Mouse (Mus musculus) kidney, postnatal 0 days (tissue): Measurements from ENCODE around the gene Polr2a. TPM values are rescaled to one million over a fixed set of nuclear protein-coding genes. Genes with fewer than 3 reads are reported as not detected.
A peak's percentile ranks its signal among the peaks of the same experiment; 100 is the strongest.

ENCODE experiments used
- ATAC-seq: fragments of 200-750 bp; cut with Nextera tagmentation; replicated peaks from 2 replicates; pipeline ENCODE4 v1.8.0; 2017; ENCODE audit warnings: low read depth, moderate number of reproducible peaks, moderate TSS enrichment, moderate library complexity; ENCODE audit not compliant: low FRiP score
- DNase-seq: peaks from one replicate; pipeline ENCODE4 v3.0.0-alpha.2; 2016; ENCODE audit warnings: low spot score
- H3K27ac ChIP-seq: fragments of 300-500 bp; sonication (generic); 2 replicates; pipeline ENCODE4 v1.5.1; 2014; ENCODE audit warnings: mild to moderate bottlenecking
- H3K27me3 ChIP-seq: fragments of 300-500 bp; sonication (generic); 2 replicates; pipeline ENCODE4 v1.6.1; 2014; ENCODE audit warnings: low read length, mixed read lengths; ENCODE audit not compliant: insufficient read depth
- H3K36me3 ChIP-seq: fragments of 300-500 bp; sonication (generic); 2 replicates; pipeline ENCODE4 v1.6.1; 2014; ENCODE audit warnings: low read length, mixed read lengths; ENCODE audit not compliant: insufficient read depth
- H3K4me1 ChIP-seq: fragments of 300-500 bp; sonication (generic); replicated peaks from 2 replicates; pipeline ENCODE4 v1.6.1; 2014; ENCODE audit warnings: antibody characterized with exemption, low read length, mixed read lengths; ENCODE audit not compliant: insufficient read depth
- H3K4me2 ChIP-seq: fragments of 300-500 bp; sonication (generic); 2 replicates; pipeline ENCODE4 v1.6.1; 2014; ENCODE audit warnings: mild to moderate bottlenecking, low read length, moderate library complexity, mixed read lengths
- H3K4me3 ChIP-seq: fragments of 300-500 bp; sonication (generic); replicated peaks from 2 replicates; pipeline ENCODE4 v1.5.1; 2014; ENCODE audit warnings: low read depth, low read length
- H3K9ac ChIP-seq: fragments of 300-500 bp; sonication (generic); 2 replicates; pipeline ENCODE4 v1.6.1; 2014; ENCODE audit warnings: low read depth, low read length
- H3K9me3 ChIP-seq: fragments of 300-500 bp; sonication (generic); replicated peaks from 2 replicates; pipeline ENCODE4 v1.6.1; 2016; ENCODE audit warnings: low read length, inconsistent platforms, mixed read lengths
- CTCF ChIP-seq: IDR thresholded peaks from 2 replicates; pipeline ENCODE4 v1.5.1; 2016; ENCODE audit warnings: antibody characterized with exemption, low read depth, mild to moderate bottlenecking, moderate library complexity
- WGBS: fragments of 180-500 bp; shearing (Covaris S2); extraction: QIAGEN DNeasy Blood & Tissue Kit; methylation state at CpG from one replicate; pipeline ENCODE4 v1.1.7; 2014; 5-methylcytosine and 5-hydroxymethylcytosine counted together
- polyA plus RNA-seq: library from polyadenylated mRNA; unstranded; fragments of >200 nt; fragmentation: Nextera tagmentation; extraction: Ambion mirVana; gene quantifications from 2 replicates; pipeline ENCODE4 v1.2.1, GENCODE M21; 2015

Polr2a gene
- polyA plus RNA-seq, 1 experiment from 2014 or later: 21.0 TPM

DNA sequence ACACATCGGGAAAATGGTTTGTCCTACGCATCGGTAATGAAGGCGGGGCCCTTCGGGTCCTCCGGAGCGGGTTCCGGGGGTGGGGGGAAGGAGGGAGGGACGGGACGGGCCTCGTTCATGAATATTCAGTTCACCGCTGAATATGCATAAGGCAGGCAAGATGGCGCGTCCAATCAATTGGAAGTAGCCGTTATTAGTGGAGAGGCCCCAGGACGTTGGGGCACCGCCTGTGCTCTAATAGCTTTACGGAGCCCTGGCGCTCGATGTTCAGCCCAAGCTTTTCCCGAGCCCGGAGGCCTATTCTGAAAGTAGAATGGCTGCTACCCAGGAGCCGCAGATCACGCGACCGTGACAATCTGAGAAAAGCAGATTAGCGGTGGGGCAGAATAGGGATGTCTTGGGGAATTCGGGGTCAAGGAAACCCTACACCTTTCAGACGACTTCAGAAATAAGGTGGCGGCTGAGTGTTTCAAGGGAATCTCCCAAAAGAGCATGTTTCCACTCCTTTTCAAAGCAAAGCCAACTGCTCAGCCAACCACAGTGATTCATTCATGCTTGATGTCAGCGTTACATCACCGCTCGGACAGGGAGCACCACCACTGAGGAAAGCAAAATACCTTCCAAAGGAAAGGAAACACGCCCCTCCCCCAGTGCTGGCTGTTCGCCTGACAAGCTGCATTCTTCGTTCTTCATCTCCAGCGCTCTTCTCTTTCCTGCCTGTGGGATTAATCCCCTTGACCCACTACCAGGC, 709 bp upstream of the Polr2a start:
- H3K9me3 ChIP-seq: no peaks in the 10 kb centered on the region
- H3K4me1 ChIP-seq: peaks cover 18% of the 10 kb centered on the region; the same call in 1 of the 2 replicates
- peak overlapping the region; percentile 55 for H3K4me3 ChIP-seq
- peak overlapping the region; percentile 79 for H3K9ac ChIP-seq
- DNase-seq (peak; percentile 96), ATAC-seq (peak; percentile 86)
- no peak for TF ChIP-seq CTCF
- 0% methylated on average over 37 of the region's 37 CpGs for whole genome bisulfite sequencing
- H3K27me3 ChIP-seq: no peaks in the 10 kb centered on the region
- H3K4me2 ChIP-seq: peak overlapping the region; percentile 69
- H3K36me3 ChIP-seq: no peaks in the 10 kb centered on the region
- peak overlapping the region; percentile 93 for H3K27ac ChIP-seq

DNA sequence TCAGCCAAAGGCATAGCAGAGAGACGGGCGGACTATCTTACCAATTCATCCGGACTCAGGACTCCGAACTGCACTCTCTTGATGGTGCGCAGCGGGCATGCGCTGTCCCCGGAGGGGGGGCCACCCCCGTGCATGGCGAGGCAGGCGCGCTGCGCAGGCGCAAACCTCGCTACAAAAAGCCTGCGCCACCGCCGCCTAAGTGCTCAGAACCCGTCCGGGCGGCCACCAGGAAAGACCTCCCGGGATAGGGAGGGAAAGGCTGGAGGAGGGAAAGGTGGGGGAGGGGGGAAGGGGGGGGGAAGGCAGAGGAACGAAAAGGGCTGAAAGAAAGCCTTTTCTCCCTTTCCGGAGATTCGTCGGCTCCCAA, 364 bp downstream of the Polr2a start:
- Histone ChIP-seq H3K4me1 (peaks cover 18% of the 10 kb centered on the region; the same call in 1 of the 2 replicates), H3K4me3 (peak overlapping the region; percentile 55), H3K36me3 (no peaks in the 10 kb centered on the region), H3K9me3 (no peaks in the 10 kb centered on the region), H3K27me3 (no peaks in the 10 kb centered on the region), H3K9ac (peak overlapping the region; percentile 79), H3K27ac (peak overlapping the region; percentile 93), H3K4me2 (peak overlapping the region; percentile 69)
- no peak for TF ChIP-seq CTCF
- WGBS: under 1% methylated on average over 26 of the region's 26 CpGs
- ATAC-seq (peak; percentile 84), DNase-seq (peak; percentile 95)

DNA sequence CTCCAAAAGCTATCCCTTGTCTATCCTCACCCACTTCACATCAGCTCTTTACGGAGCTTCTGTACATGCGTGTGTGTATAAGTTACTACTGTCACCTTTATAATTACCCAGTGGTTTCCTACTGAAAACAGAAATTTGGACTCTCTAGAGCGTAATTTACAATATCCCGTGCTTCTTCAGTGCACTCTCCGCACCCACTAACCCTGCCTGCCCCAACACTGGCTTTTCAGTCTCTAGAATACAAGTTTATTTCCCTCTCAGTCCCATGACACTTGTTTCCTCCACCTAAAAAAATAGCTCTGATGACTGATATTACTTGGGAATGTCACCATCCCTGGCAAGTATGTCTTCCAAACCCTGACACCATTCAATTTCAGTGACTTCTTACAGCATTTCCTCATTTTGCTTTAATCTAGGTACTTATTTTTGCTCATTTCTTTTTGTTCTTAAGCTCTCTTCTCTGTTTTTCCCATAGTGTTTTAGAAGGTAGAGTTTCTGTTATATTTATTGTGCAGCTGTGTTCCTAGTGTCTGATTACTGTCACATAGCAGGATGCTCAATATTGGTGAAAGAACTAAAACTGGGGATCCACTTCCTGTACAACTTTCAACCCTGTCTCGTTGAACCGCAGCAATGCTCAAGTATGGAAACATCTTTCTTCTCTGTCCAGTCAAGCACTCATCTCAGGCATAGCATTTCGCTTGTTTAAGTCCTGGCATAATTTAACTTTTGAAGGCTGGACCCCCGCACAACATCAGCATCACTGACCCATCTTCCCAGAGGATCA, 941 bp downstream of the Polr2a start:
- H3K4me1 ChIP-seq: peaks cover 18% of the 10 kb centered on the region; the same call in 1 of the 2 replicates

DNA sequence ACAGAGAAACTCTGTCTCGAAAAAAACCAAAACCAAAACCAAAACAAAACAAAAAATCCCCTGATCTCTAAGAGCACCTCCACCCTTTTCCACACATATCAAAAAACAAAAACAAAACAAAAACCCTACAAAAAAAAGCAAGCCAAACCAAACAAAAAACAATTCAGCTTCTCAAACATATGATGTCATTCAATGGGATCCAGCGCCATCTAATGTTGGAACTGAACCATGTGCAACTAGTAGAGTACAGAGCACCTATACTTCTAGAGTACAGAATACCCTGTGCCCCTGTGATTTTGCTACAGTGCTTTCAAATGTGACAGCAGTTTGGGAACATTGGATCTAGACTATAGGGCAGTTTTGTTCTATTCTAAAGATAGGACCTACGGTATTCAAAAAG, 3.7 kb downstream of the Polr2a start:
- H3K4me3 ChIP-seq: no peak overlapping the region
- TF ChIP-seq CTCF: peak; percentile 81
- peak overlapping the region; percentile 10; the same call in 1 of the 2 replicates for H3K4me2 ChIP-seq
- ATAC-seq (no peak), DNase-seq (peak; percentile 90)
- no peaks in the 10 kb centered on the region for H3K27me3 ChIP-seq
- no peaks in the 10 kb centered on the region for H3K9me3 ChIP-seq
- H3K4me1 ChIP-seq: peaks cover 10% of the 10 kb centered on the region; the same call in 1 of the 2 replicates
- H3K36me3 ChIP-seq: no peaks in the 10 kb centered on the region
- WGBS: 47% methylated on average over 3 of the region's 3 CpGs
- H3K9ac ChIP-seq: no peak overlapping the region
- H3K27ac ChIP-seq: no peak overlapping the region

More for the DNA sequence above, 941 bp downstream of the Polr2a start:
- Histone ChIP-seq H3K4me2 (peak overlapping the region; percentile 69), H3K4me3 (peak overlapping the region; percentile 55), H3K36me3 (no peaks in the 10 kb centered on the region), H3K9ac (peak overlapping the region; percentile 79), H3K27ac (peak overlapping the region; percentile 93), H3K27me3 (no peaks in the 10 kb centered on the region), H3K9me3 (no peaks in the 10 kb centered on the region)
- WGBS: 26% methylated on average over 9 of the region's 9 CpGs
- ATAC-seq (no peak), DNase-seq (no peak)
- no peak for TF ChIP-seq CTCF

DNA sequence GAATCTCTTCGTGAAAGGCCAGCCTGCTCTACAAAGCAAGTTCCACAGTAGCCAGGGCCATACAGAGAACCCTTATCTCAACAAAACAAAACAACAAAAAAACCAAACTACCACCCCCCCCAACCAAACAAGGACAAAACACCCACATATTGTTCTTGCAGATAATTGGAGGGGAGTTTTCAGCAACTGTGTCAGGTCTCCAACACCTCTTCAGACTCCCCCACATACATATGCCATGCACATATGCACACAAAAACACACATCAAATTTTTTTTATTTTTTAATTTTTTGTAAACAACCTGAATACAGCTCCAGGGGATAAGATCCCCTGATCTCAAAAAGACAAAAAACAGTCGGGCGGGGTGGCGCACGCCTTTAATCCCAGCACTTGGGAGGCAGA, 4.2 kb downstream of the Polr2a start:
- Histone ChIP-seq H3K9ac (no peak overlapping the region), H3K36me3 (0 out of 2 replicates have a peak, but pooled peaks cover 4% of the 10 kb centered on the region), H3K27ac (no peak overlapping the region), H3K4me1 (peaks cover 7% of the 10 kb centered on the region; the same call in 1 of the 2 replicates), H3K4me3 (no peak overlapping the region), H3K27me3 (no peaks in the 10 kb centered on the region), H3K4me2 (peak overlapping the region; percentile 10; the same call in 1 of the 2 replicates), H3K9me3 (no peaks in the 10 kb centered on the region)
- ATAC-seq: no peak
- WGBS: 90% methylated on average over 5 of the region's 5 CpGs
- TF ChIP-seq CTCF: no peak
- no peak for DNase-seq

DNA sequence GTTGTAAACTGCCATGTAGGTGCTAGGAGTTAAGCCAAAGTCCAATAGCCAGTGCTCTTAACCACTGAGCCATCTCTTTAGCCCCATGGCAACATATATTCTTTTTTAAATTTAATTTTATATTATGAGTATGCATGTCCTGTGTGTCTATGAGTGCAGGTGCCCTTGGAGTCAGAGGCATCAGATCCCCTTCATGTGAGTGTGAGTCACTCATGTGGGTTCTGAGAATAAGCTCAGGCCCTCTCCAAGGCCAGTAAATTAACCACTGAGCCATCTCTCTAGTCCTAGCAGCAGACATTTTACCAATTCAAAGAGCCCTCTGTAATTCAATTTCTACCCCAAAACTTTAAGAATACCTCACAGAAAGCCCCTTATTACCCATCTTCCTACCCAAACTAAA, 5.8 kb downstream of the Polr2a start:
- Histone ChIP-seq H3K27ac (no peak overlapping the region), H3K4me3 (no peak overlapping the region), H3K36me3 (0 out of 2 replicates have a peak, but pooled peaks cover 4% of the 10 kb centered on the region), H3K27me3 (no peaks in the 10 kb centered on the region), H3K4me1 (peaks cover 7% of the 10 kb centered on the region; the same call in 1 of the 2 replicates), H3K4me2 (no peak overlapping the region), H3K9me3 (no peaks in the 10 kb centered on the region), H3K9ac (no peak overlapping the region)
- ATAC-seq (no peak), DNase-seq (no peak)
- TF ChIP-seq CTCF: no peak
